Mouse (Mus musculus): ENCODE measurements around the gene Zfp866.

DNA sequence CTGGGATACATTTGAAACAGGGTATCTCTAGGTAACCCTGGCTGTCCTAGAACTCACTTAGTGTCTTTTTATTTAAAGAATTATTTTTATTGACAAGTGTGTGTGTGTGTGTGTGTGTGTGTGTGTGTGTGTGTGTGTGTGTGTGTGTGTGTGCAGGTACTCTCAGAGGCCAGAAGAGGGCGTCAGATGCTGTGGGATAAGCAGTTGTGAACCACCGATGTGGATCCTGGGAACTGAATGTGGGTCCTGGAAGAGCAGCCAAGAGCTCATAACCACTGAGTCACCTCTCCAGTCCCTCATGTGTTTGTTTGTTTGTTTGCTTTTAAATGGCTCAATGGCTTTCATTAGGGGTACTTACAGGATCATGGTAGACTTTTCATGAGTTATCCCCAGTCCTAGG, 23.9 kb upstream of the Zfp866 start:
- TF ChIP-seq CTCF (IDR thresholded peaks at IDR 0.05; ENCODE audit: extremely low read depth, insufficient read length, insufficient replicate concordance, low read depth, low read length) (no peak), POLR2A (IDR thresholded peaks at IDR 0.05; ENCODE audit: low read depth, low read length) (no peak)
